Mouse (Mus musculus) forebrain, embryonic 14.5 days (tissue): Measurements from ENCODE around the gene Ctrb1. TPM values are rescaled to one million over a fixed set of nuclear protein-coding genes. Genes with fewer than 3 reads are reported as not detected.

Source experiments
- ATAC-seq: fragments of 200-750 bp; cut with Nextera tagmentation; 2 replicates; pipeline ENCODE4 v1.8.0; 2017; ENCODE audit warnings: mild to moderate bottlenecking, moderate library complexity
- DNase-seq: peaks from one replicate; pipeline ENCODE4 v3.0.0-alpha.2; 2015; ENCODE audit warnings: low spot score
- H3K27ac ChIP-seq: fragments of 300-500 bp; sonication (generic); 2 replicates; pipeline ENCODE4 v1.5.1; 2014; ENCODE audit warnings: low read depth, mild to moderate bottlenecking, control low read depth, low read length, moderate library complexity
- H3K27me3 ChIP-seq: fragments of 300-500 bp; sonication (generic); replicated peaks from 2 replicates; pipeline ENCODE4 v1.6.1; 2014; ENCODE audit warnings: low read length, control low read depth, mixed read lengths; ENCODE audit not compliant: control insufficient read depth, insufficient read depth
- H3K36me3 ChIP-seq: fragments of 300-500 bp; sonication (generic); 2 replicates; pipeline ENCODE4 v1.6.1; 2014; ENCODE audit warnings: low read length, control low read depth; ENCODE audit not compliant: control insufficient read depth, insufficient read depth
- H3K4me1 ChIP-seq: fragments of 300-500 bp; sonication (generic); 2 replicates; pipeline ENCODE4 v1.6.1; 2014; ENCODE audit warnings: antibody characterized with exemption, low read length, control low read depth; ENCODE audit not compliant: control insufficient read depth, insufficient read depth
- H3K4me2 ChIP-seq: fragments of 300-500 bp; sonication (generic); 2 replicates; pipeline ENCODE4 v1.6.1; 2014; ENCODE audit warnings: mild to moderate bottlenecking, control low read depth, low read length
- H3K4me3 ChIP-seq: fragments of 300-500 bp; sonication (generic); 2 replicates; pipeline ENCODE4 v1.5.1; 2014; ENCODE audit warnings: low read depth, low read length, control low read depth
- H3K9ac ChIP-seq: fragments of 300-500 bp; sonication (generic); 2 replicates; pipeline ENCODE4 v1.6.1; 2014; ENCODE audit warnings: mild to moderate bottlenecking, low read length, control low read depth, moderate library complexity
- H3K9me3 ChIP-seq: fragments of 300-500 bp; sonication (generic); replicated peaks from 2 replicates; pipeline ENCODE4 v1.6.1; 2016; ENCODE audit warnings: low read length, control low read depth, mixed read lengths; ENCODE audit not compliant: control insufficient read depth
- WGBS: fragments of 180-500 bp; shearing (Covaris S2); extraction: QIAGEN DNeasy Blood & Tissue Kit; methylation state at CpG from one replicate; pipeline ENCODE4 v1.1.7; 2014; 5-methylcytosine and 5-hydroxymethylcytosine counted together
- polyA plus RNA-seq: library from polyadenylated mRNA; unstranded; fragments of >200 nt; fragmentation: Nextera tagmentation; extraction: Ambion mirVana; gene quantifications from 2 replicates; pipeline ENCODE4 v1.2.1, GENCODE M21; 2014

Ctrb1 gene
- polyA plus RNA-seq, 1 experiment from 2014 or later, result not detected

- H3K9me3 ChIP-seq, result no peaks in the 10 kb centered on the region
Measured at GRCm38 (mm10) chr8:111701380-111701779, 10.6 kb upstream of the Ctrb1 start.

GRCm38 (mm10) chr8:111700740-111701139, 9.9 kb upstream of the Ctrb1 start:
- Histone ChIP-seq H3K36me3 (no peaks in the 10 kb centered on the region), H3K4me1 (no peaks in the 10 kb centered on the region), H3K9me3 (no peaks in the 10 kb centered on the region), H3K4me2 (no peak overlapping the region), H3K9ac (no peak overlapping the region), H3K27me3 (no peaks in the 10 kb centered on the region), H3K27ac (no peak overlapping the region), H3K4me3 (no peak overlapping the region)
- 86% methylated on average over 5 of the region's 5 CpGs for WGBS
- no peak for DNase-seq
- no peak for ATAC-seq

More at GRCm38 (mm10) chr8:111701380-111701779, 10.6 kb upstream of the Ctrb1 start:
- Histone ChIP-seq H3K4me2 (no peak overlapping the region), H3K27ac (no peak overlapping the region), H3K4me3 (no peak overlapping the region), H3K36me3 (no peaks in the 10 kb centered on the region), H3K27me3 (no peaks in the 10 kb centered on the region), H3K9ac (no peak overlapping the region), H3K4me1 (no peaks in the 10 kb centered on the region)
- WGBS, result 87% methylated on average over 9 of the region's 9 CpGs
- ATAC-seq, result no peak
- no peak for DNase-seq

- 76% methylated on average over 3 of the region's 3 CpGs for WGBS
- ATAC-seq (no peak), DNase-seq (no peak)
- Histone ChIP-seq H3K36me3 (no peaks in the 10 kb centered on the region), H3K27ac (no peak overlapping the region), H3K9ac (no peak overlapping the region), H3K4me2 (no peak overlapping the region), H3K4me3 (no peak overlapping the region), H3K4me1 (no peaks in the 10 kb centered on the region), H3K9me3 (no peaks in the 10 kb centered on the region), H3K27me3 (no peaks in the 10 kb centered on the region)
Measured at GRCm38 (mm10) chr8:111700201-111700600, 9.4 kb upstream of the Ctrb1 start.

- no peaks in the 10 kb centered on the region for H3K36me3 ChIP-seq
- no peaks in the 10 kb centered on the region for H3K9me3 ChIP-seq
- DNase-seq (no peak), ATAC-seq (no peak)
- H3K4me2 ChIP-seq, result no peak overlapping the region
- no peak overlapping the region for H3K9ac ChIP-seq
- WGBS, result 13% methylated on average over 1 of the region's 1 CpGs
- no peak overlapping the region for H3K4me3 ChIP-seq
- no peaks in the 10 kb centered on the region for H3K27me3 ChIP-seq
- H3K4me1 ChIP-seq, result no peaks in the 10 kb centered on the region
- no peak overlapping the region for H3K27ac ChIP-seq
Measured at GRCm38 (mm10) chr8:111699035-111699434, 8.2 kb upstream of the Ctrb1 start.

GRCm38 (mm10) chr8:111697655-111698054, 6.8 kb upstream of the Ctrb1 start:
- WGBS, result 82% methylated on average over 10 of the region's 10 CpGs

DNA sequence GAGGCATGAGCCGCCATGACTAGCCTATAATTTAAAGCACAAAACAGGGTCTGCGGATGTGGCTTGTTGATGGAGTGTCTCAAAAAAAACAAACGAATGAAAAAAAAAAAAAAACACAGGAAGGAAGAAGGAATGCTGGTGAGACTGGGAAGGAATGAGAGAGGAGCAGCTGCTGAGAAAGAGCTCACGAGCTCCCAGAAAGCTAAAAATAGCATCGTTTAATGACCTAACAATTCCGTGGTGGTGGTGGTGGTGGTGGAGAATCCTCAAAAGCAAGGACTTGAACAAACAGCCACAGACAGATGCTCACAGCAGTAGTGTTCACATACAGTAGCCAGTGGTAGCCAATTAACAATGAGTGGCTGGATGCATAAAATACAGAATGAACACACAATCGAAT, 4.6 kb upstream of the Ctrb1 start:
- WGBS, result 69% methylated on average over 7 of the region's 7 CpGs
- Histone ChIP-seq H3K36me3 (no peaks in the 10 kb centered on the region), H3K9ac (no peak overlapping the region), H3K9me3 (no peaks in the 10 kb centered on the region), H3K4me1 (no peaks in the 10 kb centered on the region), H3K27me3 (no peaks in the 10 kb centered on the region), H3K27ac (no peak overlapping the region), H3K4me3 (no peak overlapping the region), H3K4me2 (no peak overlapping the region)
- no peak for ATAC-seq
- DNase-seq, result no peak

More at GRCm38 (mm10) chr8:111697655-111698054, 6.8 kb upstream of the Ctrb1 start:
- H3K4me3 ChIP-seq, result no peak overlapping the region
- ATAC-seq (no peak), DNase-seq (no peak)
- no peak overlapping the region for H3K27ac ChIP-seq
- no peak overlapping the region for H3K4me2 ChIP-seq
- H3K27me3 ChIP-seq, result no peaks in the 10 kb centered on the region
- H3K9me3 ChIP-seq, result no peaks in the 10 kb centered on the region
- H3K4me1 ChIP-seq, result no peaks in the 10 kb centered on the region
- no peaks in the 10 kb centered on the region for H3K36me3 ChIP-seq
- H3K9ac ChIP-seq, result no peak overlapping the region

DNA sequence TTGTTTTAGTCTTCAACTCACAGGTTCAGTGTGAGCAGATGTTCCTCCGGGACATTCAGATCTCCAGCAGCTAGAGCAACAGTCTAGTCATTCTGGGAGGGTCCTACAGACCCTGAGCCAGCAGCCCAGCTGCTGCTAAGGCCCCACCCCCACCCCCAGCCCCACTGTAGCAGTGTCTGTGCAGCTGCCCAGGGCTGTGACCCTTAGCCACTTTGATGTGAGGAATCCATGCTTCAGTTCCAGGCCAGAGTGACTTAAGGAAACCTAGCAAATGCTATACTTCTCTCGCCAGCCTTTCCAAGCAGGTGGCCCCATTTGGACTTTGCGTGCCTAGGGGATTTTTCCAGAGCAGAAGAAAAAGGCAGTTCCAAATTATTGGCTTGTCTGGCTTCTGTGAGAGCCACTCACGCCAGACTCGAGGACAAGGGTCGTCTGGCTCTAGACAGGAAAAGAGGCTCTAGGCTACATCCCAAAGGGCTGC, 2.5 kb upstream of the Ctrb1 start:
- Histone ChIP-seq H3K9me3 (no peaks in the 10 kb centered on the region), H3K36me3 (no peaks in the 10 kb centered on the region), H3K27ac (no peak overlapping the region), H3K4me1 (no peaks in the 10 kb centered on the region), H3K4me2 (no peak overlapping the region), H3K9ac (no peak overlapping the region), H3K27me3 (no peaks in the 10 kb centered on the region), H3K4me3 (no peak overlapping the region)
- 85% methylated on average over 6 of the region's 6 CpGs for WGBS
- DNase-seq (no peak), ATAC-seq (no peak)

GRCm38 (mm10) chr8:111686881-111687280, 3.9 kb downstream of the Ctrb1 start:
- ATAC-seq (no peak), DNase-seq (no peak)
- H3K9me3 ChIP-seq, result no peaks in the 10 kb centered on the region
- no peak overlapping the region for H3K27ac ChIP-seq
- H3K4me2 ChIP-seq, result no peak overlapping the region
- H3K4me3 ChIP-seq, result no peak overlapping the region
- no peaks in the 10 kb centered on the region for H3K4me1 ChIP-seq
- H3K27me3 ChIP-seq, result no peaks in the 10 kb centered on the region
- H3K36me3 ChIP-seq, result no peaks in the 10 kb centered on the region
- H3K9ac ChIP-seq, result no peak overlapping the region
- WGBS, result 80% methylated on average over 13 of the region's 13 CpGs

- Histone ChIP-seq H3K4me1 (no peaks in the 10 kb centered on the region), H3K9ac (no peak overlapping the region), H3K27me3 (no peaks in the 10 kb centered on the region), H3K36me3 (no peaks in the 10 kb centered on the region), H3K4me3 (no peak overlapping the region), H3K9me3 (no peaks in the 10 kb centered on the region), H3K4me2 (no peak overlapping the region), H3K27ac (no peak overlapping the region)
- WGBS, result 38% methylated on average over 9 of the region's 9 CpGs
- ATAC-seq, result no peak
- DNase-seq, result no peak
Measured at GRCm38 (mm10) chr8:111682521-111682920, 8.3 kb downstream of the Ctrb1 start.
